Mouse (Mus musculus) lung, postnatal 14 days (tissue): Measurements from ENCODE around the gene Kbtbd13.
"Not testable (repeated sequence)": the region's sequence is repeated elsewhere in the genome, so short reads cannot be mapped to it uniquely, and the experiment has no call there.

ENCODE experiments used
- DNase-seq: peaks from one replicate; pipeline ENCODE4 v3.0.0; 2021

Gene Kbtbd13

GRCm38 (mm10) chr9:65346476-65347111 is 44.9 kb downstream of the Kbtbd13 start:
- DNase-seq: peak; percentile 24

- DNase-seq: peak; percentile 97
These were observed 45.5 kb downstream of the Kbtbd13 start, which contains the start of gene Pdcd7 for GRCm38 (mm10) chr9:65345854-65346475. TSS of gene Pdcd7 (plus strand) at chr9:65346104.

GRCm38 (mm10) chr9:65345439-65345838 is 46.0 kb downstream of the Kbtbd13 start:
- not testable (repeated sequence) for DNase-seq

GRCm38 (mm10) chr9:65340414-65340813 is 51.0 kb downstream of the Kbtbd13 start:
- no peak for DNase-seq

- no peak for DNase-seq
These were observed 52.3 kb downstream of the Kbtbd13 start for GRCm38 (mm10) chr9:65339146-65339545.
